Mouse (Mus musculus) thymus, adult 18-20 months (tissue): Measurements from ENCODE around the gene Ccdc57.
"Not testable (repeated sequence)": the region's sequence is repeated elsewhere in the genome, so short reads cannot be mapped to it uniquely, and the experiment has no call there.

Experiments used
- DNase-seq, 2 experiments: peaks; one replicate each; pipeline ENCODE4 v3.0.0; 2022; ENCODE audit warnings: mixed read lengths in 2 of 2

Ccdc57 gene

GRCm38 (mm10) chr11:120850331-120851030 is 82.2 kb downstream of the Ccdc57 start:
- DNase-seq: no peak

- no peak for DNase-seq
Measured at GRCm38 (mm10) chr11:120846725-120847475, 85.8 kb downstream of the Ccdc57 start.

GRCm38 (mm10) chr11:120844329-120844728 is 88.3 kb downstream of the Ccdc57 start:
- no peak for DNase-seq

GRCm38 (mm10) chr11:120833555-120834280 is 99.0 kb downstream of the Ccdc57 start:
- no peak for DNase-seq

- not testable (repeated sequence) for DNase-seq
Measured at GRCm38 (mm10) chr11:120832962-120833361, 99.7 kb downstream of the Ccdc57 start.

- DNase-seq: no peak
Measured at GRCm38 (mm10) chr11:120831659-120832440, 100.8 kb downstream of the Ccdc57 start.

- DNase-seq: peak in 1 of 2 experiments; percentile 2
Measured at GRCm38 (mm10) chr11:120830686-120831085, 102.0 kb downstream of the Ccdc57 start.

GRCm38 (mm10) chr11:120829757-120830532 is 102.7 kb downstream of the Ccdc57 start:
- no peak for DNase-seq

- no peak for DNase-seq
Measured at GRCm38 (mm10) chr11:120828416-120828815, 104.3 kb downstream of the Ccdc57 start.

GRCm38 (mm10) chr11:120826016-120826953 is 106.4 kb downstream of the Ccdc57 start:
- no peak for DNase-seq

GRCm38 (mm10) chr11:120825289-120825863 is 107.3 kb downstream of the Ccdc57 start:
- no peak for DNase-seq

- peak in 1 of 2 experiments; percentile 22 for DNase-seq
Measured at GRCm38 (mm10) chr11:120824787-120825288, 107.8 kb downstream of the Ccdc57 start.

GRCm38 (mm10) chr11:120823956-120824786 is 108.5 kb downstream of the Ccdc57 start, which contains the start of gene Fasn:
Gene Fasn (minus strand): TSS chr11:120824547.
- DNase-seq: peak; percentile 93 to 96

- peak in 1 of 2 experiments; percentile 55 for DNase-seq
Measured at GRCm38 (mm10) chr11:120823551-120823947, 109.1 kb downstream of the Ccdc57 start.

GRCm38 (mm10) chr11:120822831-120823550 is 109.7 kb downstream of the Ccdc57 start:
- no peak for DNase-seq

GRCm38 (mm10) chr11:120822321-120822720 is 110.4 kb downstream of the Ccdc57 start:
- no peak for DNase-seq

- DNase-seq: no peak
Measured at GRCm38 (mm10) chr11:120821076-120821922, 111.4 kb downstream of the Ccdc57 start.
